Mouse (Mus musculus) heart, adult 2 months (tissue): ENCODE results near the gene Pou6f1.

Experiments used
- CTCF ChIP-seq: fragments of 200-600 bp; IDR thresholded peaks from 2 replicates; pipeline ENCODE4 v1.8.1; 2022; ENCODE audit warnings: antibody characterized with exemption, mild to moderate bottlenecking, moderate library complexity
- EP300 ChIP-seq: fragments of 200-500 bp; IDR thresholded peaks from 2 replicates; pipeline ENCODE4 v1.6.1; 2011; ENCODE audit warnings: low read depth, low read length, control low read depth; ENCODE audit not compliant: insufficient read depth
- POLR2A ChIP-seq: fragments of 200-500 bp; IDR thresholded peaks from 2 replicates; pipeline ENCODE4 v1.6.1; 2011; ENCODE audit warnings: mild to moderate bottlenecking, low read depth, low read length, control low read depth; ENCODE audit not compliant: insufficient read depth

DNA sequence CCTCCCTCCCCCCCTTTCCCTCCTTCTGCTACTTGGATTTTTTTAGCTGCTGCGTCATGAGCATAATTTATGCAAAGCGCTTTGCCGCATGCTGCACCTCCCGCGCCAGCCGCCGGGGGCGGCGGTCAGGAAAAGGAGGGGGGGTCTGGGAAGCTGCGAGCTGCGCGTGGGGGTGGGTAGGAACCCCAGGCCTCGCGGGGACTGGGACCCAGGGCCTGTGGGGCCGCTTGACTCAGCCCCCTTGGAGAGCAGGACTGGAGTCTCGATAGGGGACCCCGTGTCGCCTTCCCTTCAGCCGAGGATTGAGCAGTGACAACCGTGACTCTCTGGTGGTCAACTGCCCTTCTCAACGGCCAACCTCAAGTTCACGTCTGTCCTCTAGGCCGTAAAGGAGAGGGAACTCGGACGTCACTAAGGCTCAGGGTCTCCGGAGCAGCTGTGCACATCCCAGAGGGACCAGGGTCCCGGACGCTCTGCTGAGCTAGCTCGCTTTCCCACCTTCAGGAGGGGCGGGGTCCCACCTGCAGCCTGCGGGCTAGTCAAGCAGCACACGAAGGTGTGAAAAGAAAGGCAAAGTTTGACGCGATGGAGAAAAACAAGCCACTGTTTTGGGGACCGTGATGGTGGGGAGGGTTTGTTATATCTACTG, 387 bp upstream of the Pou6f1 start:
- TF ChIP-seq POLR2A, result no peak
- TF ChIP-seq CTCF, result peak; percentile 74
- no peak for TF ChIP-seq EP300
